In the genomic region with DNA sequence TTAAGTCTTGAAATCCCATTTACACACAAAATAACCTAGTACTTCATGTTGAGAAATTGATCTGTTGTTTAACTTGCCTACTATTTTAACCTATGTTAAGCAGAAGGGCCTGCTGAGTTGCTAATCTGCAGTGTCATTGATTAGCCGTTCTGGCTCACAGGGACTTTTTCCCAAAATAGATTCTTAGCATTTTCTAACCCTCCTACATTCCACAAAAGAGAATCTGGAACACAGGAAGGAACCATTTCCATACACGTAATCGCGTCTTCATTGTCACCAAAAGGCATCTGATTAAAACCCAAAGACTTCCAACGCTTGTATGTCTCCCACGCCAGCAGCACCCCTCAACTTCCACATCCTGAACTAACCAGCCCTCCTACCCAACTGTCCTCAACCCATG, we compare ENCODE assay signal across 24 mouse cellular contexts. TPM values are rescaled to one million over a fixed set of nuclear protein-coding genes. Genes with fewer than 3 reads are reported as not detected.
DNase-seq lines count a peak whose midpoint lies in the region; ATAC-seq and TF ChIP-seq lines count a peak whose summit lies in the region.
"Had no signal": no experiment of that assay in that cellular context is flagged by ENCODE, and none has a peak within 500 bp of the region (broad histone marks: within the 10 kb centered on the region; RNA-seq: fewer than 3 reads in every experiment).

No protein-coding gene starts in this region.

- H3K27me3 ChIP-seq in testis, adult 2 months (ENCODE audit: control insufficient read depth, insufficient read depth, low read length) = no peaks in the 10 kb centered on the region
- H3K27me3 ChIP-seq: CH12.LX; embryonic facial prominence, embryonic 13.5 days; forebrain, embryonic 13.5 days; hindbrain, embryonic 12.5 days; hindbrain, embryonic 15.5 days; intestine, embryonic 15.5 days had no signal

- no peak for DNase-seq in frontal cortex, postnatal 25 days (ENCODE audit: low spot score in 2 of 2)
- no peak for DNase-seq in testis, postnatal 14 days (ENCODE audit: low spot score)
- DNase-seq in brain, adult 2 months (ENCODE audit: low read depth, low spot score) = peak; percentile 57
- no peak for DNase-seq in lung, postnatal 25 days (ENCODE audit: low spot score)
- DNase-seq: adrenal gland, postnatal 10 days; adrenal gland, postnatal 36 days; B cell, adult 2 months; cerebellum, adult 11 months; cerebellum, adult 2 months; cerebellum, adult 9-11 months; cerebellum, postnatal 25 days; gastrocnemius, postnatal 25 days; heart, adult 2 months had no signal

- H3K4me3 ChIP-seq in testis, adult 2 months (ENCODE audit: control insufficient read depth, low read depth, low read length) = peak overlapping the region; percentile 34
- H3K4me3 ChIP-seq: embryonic facial prominence, embryonic 13.5 days; forebrain, embryonic 10.5 days; forebrain, embryonic 13.5 days; heart, adult 2 months; hindbrain, embryonic 12.5 days; hindbrain, embryonic 15.5 days; intestine, embryonic 15.5 days had no signal

- no peaks in the 10 kb centered on the region for H3K36me3 ChIP-seq in testis, adult 2 months (ENCODE audit: control insufficient read depth, insufficient read depth, low read length)
- H3K36me3 ChIP-seq: hindbrain, embryonic 15.5 days; intestine, embryonic 15.5 days had no signal

- H3K27ac ChIP-seq in testis, adult 2 months (ENCODE audit: control insufficient read depth, insufficient read depth, low read depth, low read length) = no peak overlapping the region
- H3K27ac ChIP-seq: embryonic facial prominence, embryonic 13.5 days; forebrain, embryonic 10.5 days; forebrain, embryonic 13.5 days; heart, adult 2 months; hindbrain, embryonic 12.5 days; hindbrain, embryonic 15.5 days; intestine, embryonic 15.5 days had no signal

- ATAC-seq in frontal cortex, adult (ENCODE audit: low TSS enrichment) = peak; percentile 47; the same call in 1 of the 2 replicates
- ATAC-seq in inflammation-experienced regulatory T-cells, adult 6 months = no peak
- ATAC-seq: forebrain, embryonic 13.5 days; forebrain, embryonic 16.5 days; intestine, embryonic 15.5 days had no signal

- H3K4me1 ChIP-seq in testis, adult 2 months (ENCODE audit: control insufficient read depth, insufficient read depth, low read length) = peaks cover 3% of the 10 kb centered on the region
- H3K4me1 ChIP-seq: intestine, embryonic 15.5 days had no signal

- TF ChIP-seq CTCF in testis, adult 2 months (IDR thresholded peaks at IDR 0.05; ENCODE audit: control insufficient read depth, insufficient read depth, insufficient replicate concordance, low read depth, low read length) = no peak

- TF ChIP-seq POLR2A in testis, adult 2 months (IDR thresholded peaks at IDR 0.05; ENCODE audit: control insufficient read depth, low read depth, low read length) = no peak

RNA-seq across cellular contexts. Expression of gene Aff3, which starts 44.4 kb away (rescaled TPM):
- polyA plus RNA-seq in testis, adult 2 months (2012; rRNA removed) = 8.1 and 9.4 TPM in 2 replicates
- 10 to 100 TPM in 2 of 3 experiments, 1 to 10 TPM in 1; 4.1 to 16.7 (median 15.5) TPM for polyA plus RNA-seq in inflammation-experienced regulatory T-cells, adult 6 months (2017; shearing (Covaris generic))
